Mouse (Mus musculus): Measurements from ENCODE around the gene Zfp423.

Zfp423 gene

DNA sequence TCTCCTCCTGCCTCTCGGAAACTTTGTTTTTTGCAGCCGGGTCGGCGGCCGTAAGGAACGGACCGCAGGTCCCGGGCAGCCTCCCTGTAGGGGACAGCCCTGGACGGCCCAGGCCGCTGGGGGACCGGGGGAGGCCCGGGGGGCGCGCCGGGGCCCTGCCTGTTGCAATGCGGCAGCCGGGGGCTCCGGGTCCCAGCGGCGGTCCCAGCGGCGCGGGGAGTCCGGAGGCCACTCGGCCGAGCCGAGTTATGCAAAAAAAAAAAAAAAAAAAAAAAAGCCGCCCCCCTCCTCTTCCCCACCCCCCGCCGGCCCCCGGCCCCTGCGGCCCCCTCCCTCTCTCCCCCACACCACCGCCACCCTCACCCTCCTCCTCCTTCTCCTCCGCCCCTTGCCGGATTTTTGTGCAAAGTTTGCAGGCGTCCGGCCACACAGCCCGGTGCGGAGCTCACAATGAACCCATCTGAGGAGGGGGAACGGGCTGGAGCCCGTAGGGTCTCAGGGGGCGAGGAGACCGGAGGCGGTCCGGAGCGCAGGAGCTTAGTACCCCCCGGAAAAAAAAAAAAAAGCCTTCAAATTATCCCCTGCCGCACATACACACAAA lies at the start of gene Zfp423:
Zfp423 (minus strand) TSS at position 276 of the 601 bp plus-strand sequence.
- DNase-seq (ENCODE audit: low read depth in 2 of 2, low spot score in 2 of 2) = no peak

DNA sequence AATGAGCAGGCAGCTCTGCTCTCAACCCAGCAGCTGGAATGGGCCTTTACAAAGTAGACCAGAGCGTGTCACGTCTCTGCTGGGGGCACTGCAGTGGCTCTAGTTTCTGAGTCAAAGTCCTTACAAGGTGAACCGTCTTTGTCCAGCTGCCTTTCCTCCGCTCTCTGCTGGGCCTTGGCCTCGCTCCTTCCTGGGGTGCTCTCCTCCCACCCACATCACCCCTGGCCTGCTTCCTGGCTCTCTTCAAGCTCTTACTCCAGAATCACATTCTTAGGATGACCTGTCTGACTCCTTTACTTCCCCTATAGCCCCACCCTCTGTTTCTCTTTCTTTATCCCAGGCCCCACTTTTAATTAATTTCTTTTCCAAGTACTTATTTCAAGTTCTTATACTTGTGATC lies 47.4 kb upstream of the Zfp423 start:
- DNase-seq (ENCODE audit: low read depth in 2 of 2, low spot score in 2 of 2) = no peak

- DNase-seq (ENCODE audit: low read depth in 2 of 2, low spot score in 2 of 2) = no peak
Measured at GRCm38 (mm10) chr8:87984778-87985177, 25.4 kb upstream of the Zfp423 start.

DNA sequence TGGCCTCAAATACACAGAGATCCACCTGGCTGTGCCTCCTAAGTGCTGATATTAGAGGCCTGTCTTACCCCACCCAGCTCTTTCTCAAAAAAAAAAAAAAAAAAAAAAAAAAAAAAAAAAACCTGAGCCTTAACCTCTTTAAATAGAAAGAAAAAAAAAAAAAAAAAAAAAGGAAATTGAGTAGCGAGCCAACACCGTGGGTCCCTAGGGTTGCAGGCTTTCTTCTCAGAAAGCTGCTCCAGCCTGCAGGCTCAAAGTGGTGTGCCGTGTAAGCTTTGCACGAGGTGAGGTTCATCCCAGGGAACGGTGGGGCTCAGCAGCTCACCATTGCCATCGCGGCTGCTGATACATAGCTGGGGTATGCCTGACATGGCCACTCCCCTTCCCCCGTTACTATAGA lies 24.6 kb upstream of the Zfp423 start:
- DNase-seq (ENCODE audit: low read depth in 2 of 2, low spot score in 2 of 2) = no peak

DNA sequence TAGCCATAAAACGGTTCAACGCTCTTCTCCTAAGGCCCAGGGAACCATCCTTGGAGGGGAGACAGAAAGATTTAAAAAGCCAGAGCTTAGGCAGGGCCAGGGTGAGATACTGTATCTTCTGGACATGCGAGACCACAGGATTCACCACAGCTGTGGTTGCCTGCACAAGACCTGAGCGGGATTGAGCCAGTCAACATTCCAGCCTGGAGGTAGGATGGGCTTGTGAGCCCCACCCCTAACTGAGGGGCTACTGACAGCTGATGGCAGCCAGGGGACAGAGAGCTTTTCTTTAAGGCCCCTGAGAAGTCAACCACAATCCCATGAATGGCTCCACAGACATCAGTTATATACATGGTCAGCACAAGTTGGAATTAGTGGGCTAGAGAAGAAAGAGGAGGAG lies 23.5 kb upstream of the Zfp423 start:
- no peak for DNase-seq (ENCODE audit: low read depth in 2 of 2, low spot score in 2 of 2)

- DNase-seq (ENCODE audit: low read depth in 2 of 2, low spot score in 2 of 2) = no peak
Measured at GRCm38 (mm10) chr8:87975466-87975809, 16.0 kb upstream of the Zfp423 start.

- no peak for DNase-seq (ENCODE audit: low read depth in 2 of 2, low spot score in 2 of 2)
Measured at GRCm38 (mm10) chr8:87974759-87975465, 15.5 kb upstream of the Zfp423 start.

DNA sequence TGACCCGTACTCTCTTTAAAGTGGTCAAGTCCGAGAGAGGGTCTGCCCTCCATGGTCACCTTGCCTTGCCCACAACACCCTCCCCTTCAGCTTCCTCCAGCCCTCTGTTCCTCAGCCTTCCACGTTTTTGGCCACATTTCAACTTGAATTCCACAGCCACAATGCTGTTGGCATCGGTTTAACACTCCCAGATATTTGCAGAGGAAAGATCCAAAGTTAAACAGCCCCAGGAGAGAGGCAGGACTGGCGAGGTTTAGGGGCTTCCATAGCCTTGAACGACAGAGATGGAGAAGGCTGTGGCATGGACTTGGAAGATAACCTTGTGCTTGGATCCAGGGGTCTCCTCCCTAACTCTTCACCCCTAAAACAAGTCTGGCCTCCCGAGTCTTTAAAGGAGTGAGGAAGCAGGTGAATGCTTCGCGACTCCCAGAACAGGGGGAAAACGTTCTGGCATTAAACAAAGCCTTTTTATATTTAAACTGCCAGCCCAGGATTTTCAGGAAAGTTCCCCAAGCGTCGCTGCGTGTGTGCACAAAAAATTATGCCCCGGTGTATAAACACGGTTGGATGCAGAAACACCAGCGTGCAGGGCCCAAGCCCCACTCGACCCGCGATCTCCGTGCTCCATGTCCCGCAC lies 14.8 kb upstream of the Zfp423 start:
- DNase-seq (ENCODE audit: low read depth in 2 of 2, low spot score in 2 of 2) = no peak

GRCm38 (mm10) chr8:87967866-87968620 lies 8.6 kb upstream of the Zfp423 start:
- DNase-seq (ENCODE audit: low read depth in 2 of 2, low spot score in 2 of 2) = no peak

DNA sequence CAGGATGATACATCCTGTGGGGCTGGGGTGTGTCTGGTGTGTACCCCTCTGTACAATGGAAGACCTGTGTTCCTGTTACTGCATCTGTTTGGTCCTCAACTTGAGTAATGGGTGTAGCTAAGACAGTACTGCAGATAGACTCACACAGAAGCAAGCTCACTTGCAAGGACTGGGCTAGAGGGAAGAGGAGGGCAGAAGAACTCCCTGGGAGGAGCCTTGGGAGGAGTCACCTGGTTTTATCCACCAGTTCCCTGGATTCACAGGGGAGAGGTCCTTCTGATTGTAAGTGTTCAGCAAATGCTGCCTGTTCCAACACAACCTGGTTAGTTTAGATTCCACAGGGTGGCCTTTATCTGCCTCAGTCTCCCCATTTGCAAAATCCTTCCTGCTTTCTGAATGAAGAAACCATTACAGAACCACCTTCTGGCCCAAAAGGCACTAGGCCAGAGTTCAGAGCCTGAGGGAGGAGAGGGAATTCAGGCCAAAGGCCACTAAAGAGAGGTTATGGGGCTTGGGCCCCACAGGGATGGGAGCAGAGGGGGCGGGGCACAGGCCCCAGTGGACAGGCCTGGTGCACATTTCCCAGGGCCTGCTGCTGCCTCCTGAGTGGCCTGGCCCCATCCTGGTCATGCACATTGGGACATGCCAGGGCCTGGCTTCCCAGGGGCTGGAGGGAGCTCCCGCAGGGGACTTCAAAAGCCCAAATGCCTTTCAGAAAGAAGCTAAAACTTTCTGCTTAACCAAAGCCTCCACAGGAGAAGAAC lies 7.8 kb upstream of the Zfp423 start:
- no peak for DNase-seq (ENCODE audit: low read depth in 2 of 2, low spot score in 2 of 2)

- DNase-seq (ENCODE audit: low read depth in 2 of 2, low spot score in 2 of 2) = no peak
Measured at GRCm38 (mm10) chr8:87962514-87963225, 3.3 kb upstream of the Zfp423 start.

GRCm38 (mm10) chr8:87961680-87962513 lies 2.5 kb upstream of the Zfp423 start:
- no peak for DNase-seq (ENCODE audit: low read depth in 2 of 2, low spot score in 2 of 2)

DNA sequence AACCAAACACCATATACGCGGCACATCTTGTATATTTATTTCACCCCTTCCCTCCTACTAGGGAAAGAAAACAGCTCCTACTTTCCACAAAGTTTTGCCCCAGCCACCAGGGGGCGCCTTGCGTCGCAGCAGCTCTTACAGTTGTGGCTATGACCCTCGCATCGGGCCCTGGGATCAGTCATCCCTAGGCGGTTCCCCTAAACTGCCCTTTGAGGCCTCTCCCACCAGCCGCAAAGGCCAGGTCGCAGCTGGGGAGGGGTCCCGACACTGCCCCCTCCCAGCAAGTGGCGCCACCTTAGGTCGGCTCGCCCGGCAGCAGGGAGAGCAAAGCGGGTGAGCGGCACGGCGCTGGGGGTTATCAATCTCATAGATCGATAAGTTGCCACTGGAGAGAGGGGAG lies 1.7 kb upstream of the Zfp423 start:
- no peak for DNase-seq (ENCODE audit: low read depth in 2 of 2, low spot score in 2 of 2)

GRCm38 (mm10) chr8:87960061-87960749 lies 810 bp upstream of the Zfp423 start:
- DNase-seq (ENCODE audit: low read depth in 2 of 2, low spot score in 2 of 2) = no peak

- DNase-seq (ENCODE audit: low read depth in 2 of 2, low spot score in 2 of 2) = no peak
Measured at GRCm38 (mm10) chr8:87958451-87959319, 710 bp downstream of the Zfp423 start.

DNA sequence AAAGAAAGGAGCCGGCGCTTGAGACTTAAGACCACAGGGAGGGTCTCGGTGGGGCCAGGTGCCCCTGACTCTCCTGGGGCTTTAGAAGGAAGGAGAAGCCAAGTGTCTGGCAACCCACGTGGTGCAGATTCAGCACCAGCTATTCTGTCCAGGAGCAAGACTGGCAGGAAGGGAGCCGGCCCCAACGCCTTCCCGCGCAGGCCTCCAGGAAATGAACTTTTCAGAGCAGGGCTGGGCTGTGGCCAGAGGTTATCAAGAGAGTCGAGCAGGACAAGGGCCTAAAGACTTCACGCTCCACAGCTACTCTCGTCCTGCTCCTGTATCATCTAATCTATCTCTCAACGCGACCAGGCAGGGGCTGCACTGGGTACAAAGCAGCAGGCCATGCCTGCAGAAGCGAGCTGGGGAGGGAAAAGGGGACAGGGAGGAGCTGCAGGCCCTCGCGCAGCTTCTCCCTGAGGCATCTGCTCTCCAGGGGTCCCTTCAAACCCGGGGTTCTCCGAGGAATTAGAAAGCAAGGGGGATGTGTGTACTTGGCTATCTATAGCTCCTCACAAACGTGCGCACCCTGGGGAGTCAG lies 1.4 kb downstream of the Zfp423 start:
- DNase-seq (ENCODE audit: low read depth in 2 of 2, low spot score in 2 of 2) = no peak

GRCm38 (mm10) chr8:87956001-87956400 lies 3.4 kb downstream of the Zfp423 start:
- no peak for DNase-seq (ENCODE audit: low read depth in 2 of 2, low spot score in 2 of 2)

DNA sequence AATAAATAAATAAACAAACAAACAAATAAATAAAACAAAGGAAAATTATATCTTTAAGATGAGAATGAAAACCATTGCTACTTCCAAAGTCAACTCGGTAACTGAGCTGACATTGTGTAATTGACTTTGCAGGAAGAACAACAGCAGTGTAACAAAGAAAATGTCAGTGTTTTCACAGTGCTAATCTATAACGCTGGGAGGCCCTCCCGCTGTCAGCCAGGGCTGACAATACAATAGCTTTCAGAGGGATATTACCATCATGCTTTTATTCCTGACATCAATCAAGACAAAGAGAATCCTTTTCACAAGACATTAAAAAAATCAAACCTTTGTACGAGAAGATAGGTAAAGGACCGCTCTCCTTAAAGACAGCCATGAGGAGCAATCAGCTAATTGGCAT lies 5.9 kb downstream of the Zfp423 start:
- DNase-seq (ENCODE audit: low read depth in 2 of 2, low spot score in 2 of 2) = no peak

All from CD8-positive naive resting alpha-beta T cell, adult 2 months (primary cell).